In genomic region chr8:117327385-117327837, GRCm38 (mm10) we compare ENCODE assay signal across 10 mouse cellular contexts.
DNase-seq lines count a peak whose midpoint lies in the region; ATAC-seq and TF ChIP-seq lines count a peak whose summit lies in the region.
"Had no signal": no experiment of that assay in that cellular context is flagged by ENCODE, and none has a peak within 500 bp of the region (broad histone marks: within the 10 kb centered on the region; RNA-seq: fewer than 3 reads in every experiment).

No protein-coding gene starts in this region.

- no peaks in the 10 kb centered on the region for H3K27me3 ChIP-seq in hindbrain, postnatal 0 days (ENCODE audit: insufficient read depth, low read length)
- no peaks in the 10 kb centered on the region for H3K27me3 ChIP-seq in liver, postnatal 0 days (ENCODE audit: insufficient read depth, low read length)

- peak; percentile 43 for DNase-seq in retina, postnatal 1 day
- DNase-seq in retina, embryonic 14.5 days (ENCODE audit: low spot score), result no peak
- no peak for DNase-seq in hindbrain, postnatal 0 days (ENCODE audit: low spot score)
- no peak for DNase-seq in liver, postnatal 0 days
- DNase-seq in right cerebral cortex, postnatal 4 days, result no peak
- DNase-seq in adrenal gland, postnatal 25 days, result no peak
- DNase-seq in cerebellum, postnatal 4 days (ENCODE audit: low spot score in 2 of 2), result no peak
- no peak for DNase-seq in embryo, embryonic 9.5 days (ENCODE audit: extremely low spot score)
- DNase-seq: cerebellum, postnatal 25 days; lung, embryonic 14.5 days had no signal

- H3K36me3 ChIP-seq in hindbrain, postnatal 0 days (ENCODE audit: insufficient read depth, low read length), result no peaks in the 10 kb centered on the region
- peaks cover 6% of the 10 kb centered on the region; the same call in 1 of the 2 replicates for H3K36me3 ChIP-seq in liver, postnatal 0 days (replicated peaks; ENCODE audit: insufficient read depth, low read length)

- no peak overlapping the region for H3K9ac ChIP-seq in hindbrain, postnatal 0 days (replicated peaks; ENCODE audit: low read length)
- no peak overlapping the region for H3K9ac ChIP-seq in liver, postnatal 0 days (replicated peaks)
- H3K9ac ChIP-seq: lung, embryonic 14.5 days had no signal

- H3K4me2 ChIP-seq in hindbrain, postnatal 0 days (ENCODE audit: low read depth, low read length), result no peak overlapping the region
- no peak overlapping the region for H3K4me2 ChIP-seq in liver, postnatal 0 days (ENCODE audit: low read depth, low read length)
- H3K4me2 ChIP-seq: lung, embryonic 14.5 days had no signal

- no peak overlapping the region for H3K4me3 ChIP-seq in hindbrain, postnatal 0 days (ENCODE audit: low read length)
- no peak overlapping the region for H3K4me3 ChIP-seq in liver, postnatal 0 days (ENCODE audit: low read depth, low read length)

- no peak for ATAC-seq in hindbrain, postnatal 0 days
- ATAC-seq in liver, postnatal 0 days, result peak; percentile 74

- 34% methylated on average over 7 of the region's 7 CpGs for WGBS in hindbrain, postnatal 0 days
- WGBS in liver, postnatal 0 days (ENCODE audit: insufficient replicate concordance), result 47% methylated on average over 7 of the region's 7 CpGs

- H3K9me3 ChIP-seq in hindbrain, postnatal 0 days (ENCODE audit: low read length), result no peaks in the 10 kb centered on the region
- no peaks in the 10 kb centered on the region for H3K9me3 ChIP-seq in liver, postnatal 0 days (ENCODE audit: low read length)

- peaks cover 22% of the 10 kb centered on the region for H3K4me1 ChIP-seq in hindbrain, postnatal 0 days (ENCODE audit: insufficient read depth, low read length)
- H3K4me1 ChIP-seq in liver, postnatal 0 days (ENCODE audit: insufficient read depth), result peaks cover 59% of the 10 kb centered on the region

- peak overlapping the region; percentile 58 for H3K27ac ChIP-seq in hindbrain, postnatal 0 days
- peak overlapping the region; percentile 69 for H3K27ac ChIP-seq in liver, postnatal 0 days (ENCODE audit: low read depth)

- no peak for TF ChIP-seq EP300 in liver, postnatal 0 days (IDR thresholded peaks at IDR 0.05; ENCODE audit: low read depth)

- no peak for TF ChIP-seq CTCF in hindbrain, postnatal 0 days (IDR thresholded peaks at IDR 0.05; ENCODE audit: low read depth)
- TF ChIP-seq CTCF in liver, postnatal 0 days (IDR thresholded peaks at IDR 0.05; ENCODE audit: low read depth), result no peak
